9 mouse cellular contexts compared by ENCODE assay signal in the genomic region with DNA sequence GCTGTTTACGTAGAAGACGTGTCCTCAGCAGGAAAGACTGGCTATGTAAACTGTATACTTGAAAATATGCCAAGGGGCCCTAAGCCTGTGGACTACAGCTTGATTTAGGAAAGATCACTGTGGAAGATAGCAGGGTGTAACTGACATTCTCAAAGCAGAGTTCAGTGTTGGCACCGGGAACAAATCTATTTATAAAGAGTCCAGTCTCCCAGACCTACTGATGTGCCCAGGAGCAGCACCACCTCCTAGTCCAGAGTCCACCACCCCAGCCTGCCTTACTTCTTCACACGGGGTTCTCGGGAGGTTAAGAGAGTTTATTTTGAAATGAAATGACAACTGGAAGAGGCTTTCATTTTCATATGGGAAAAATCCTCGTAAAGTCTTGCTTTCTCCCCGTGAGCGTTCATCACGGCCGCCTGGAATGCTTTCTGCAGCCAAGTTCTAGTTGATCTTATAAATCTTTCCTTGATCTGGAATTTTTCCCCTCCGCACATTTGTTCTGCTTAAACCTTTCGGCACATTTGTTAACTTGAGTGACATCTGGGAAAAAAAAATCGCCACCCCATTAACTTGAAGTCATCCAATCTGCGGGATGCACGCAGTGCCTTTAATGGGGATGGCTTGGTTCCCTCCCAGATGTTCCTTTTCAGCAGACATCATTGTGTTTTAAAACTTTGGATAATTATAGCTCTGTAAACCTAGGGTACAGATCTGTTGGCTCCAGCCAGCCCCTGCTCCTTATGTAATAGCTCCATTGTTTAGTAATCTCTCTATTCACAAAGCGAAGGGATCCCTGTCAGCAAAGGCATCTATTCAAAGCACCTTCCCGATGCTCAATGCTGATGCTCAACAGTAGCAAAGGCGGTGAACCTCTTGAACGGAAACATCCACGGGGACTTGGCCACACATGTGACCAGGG.
A peak's percentile ranks its signal among the peaks of the same experiment; 100 is the strongest.
DNase-seq lines count a peak whose midpoint lies in the region; ATAC-seq and TF ChIP-seq lines count a peak whose summit lies in the region.
"Had no signal": no experiment of that assay in that cellular context is flagged by ENCODE, and none has a peak within 500 bp of the region (broad histone marks: within the 10 kb centered on the region; RNA-seq: fewer than 3 reads in every experiment).

No protein-coding gene starts in this region.

- intact Hi-C loops in heart, postnatal 10 days (cut with DNase I) = no loop called here

- no peak overlapping the region for H3K9ac ChIP-seq in embryonic facial prominence, embryonic 15.5 days
- no peak overlapping the region for H3K9ac ChIP-seq in stomach, embryonic 15.5 days

- TF ChIP-seq POLR2A in lung, adult 2 months (IDR thresholded peaks at IDR 0.05; ENCODE audit: borderline replicate concordance, extremely low read depth, low read depth, low read length) = no peak

- DNase-seq in layer of hippocampus, adult 11-12 months (ENCODE audit: low spot score) = peak; percentile 32
- DNase-seq in layer of hippocampus, adult 9-10 months (ENCODE audit: low spot score) = no peak
- DNase-seq in heart, postnatal 10 days = peak; percentile 64 to 68
- DNase-seq in lung, adult 2 months = peak; percentile 7
- DNase-seq in adrenal gland, postnatal 4 days (ENCODE audit: low spot score in 2 of 2) = no peak
- DNase-seq in adrenal gland, postnatal 36 days = no peak

- peaks cover 17% of the 10 kb centered on the region for H3K4me1 ChIP-seq in embryonic facial prominence, embryonic 15.5 days
- peaks cover 5% of the 10 kb centered on the region; the same call in 1 of the 2 replicates for H3K4me1 ChIP-seq in lung, adult 2 months (ENCODE audit: control insufficient read depth, insufficient read depth, low read length)
- H3K4me1 ChIP-seq in stomach, embryonic 15.5 days = peaks cover 15% of the 10 kb centered on the region

- TF ChIP-seq CTCF in lung, adult 2 months (IDR thresholded peaks at IDR 0.05; ENCODE audit: insufficient read depth, low read length) = no peak

- H3K4me2 ChIP-seq in embryonic facial prominence, embryonic 15.5 days (replicated peaks) = peak overlapping the region; percentile 39
- H3K4me2 ChIP-seq in stomach, embryonic 15.5 days = peak overlapping the region; percentile 34

- H3K4me3 ChIP-seq in embryonic facial prominence, embryonic 15.5 days (replicated peaks) = peak overlapping the region; percentile 14
- H3K4me3 ChIP-seq in lung, adult 2 months (replicated peaks; ENCODE audit: extremely low read depth, low read depth, low read length) = peak overlapping the region; percentile 48
- no peak overlapping the region; the same call in 1 of the 2 replicates for H3K4me3 ChIP-seq in stomach, embryonic 15.5 days (replicated peaks)
- H3K4me3 ChIP-seq: myocyte had no signal

- no peak overlapping the region for H3K27ac ChIP-seq in embryonic facial prominence, embryonic 15.5 days (replicated peaks)
- H3K27ac ChIP-seq in stomach, embryonic 15.5 days = peak overlapping the region; percentile 69

- no peaks in the 10 kb centered on the region for H3K36me3 ChIP-seq in embryonic facial prominence, embryonic 15.5 days
- no peaks in the 10 kb centered on the region for H3K36me3 ChIP-seq in stomach, embryonic 15.5 days

- 17% methylated on average over 20 of the region's 20 CpGs for WGBS in embryonic facial prominence, embryonic 15.5 days
- 32% methylated on average over 20 of the region's 20 CpGs for WGBS in lung, adult 2 months
- WGBS in stomach, embryonic 15.5 days = 23% methylated on average over 20 of the region's 20 CpGs

- peaks cover 5% of the 10 kb centered on the region for H3K27me3 ChIP-seq in embryonic facial prominence, embryonic 15.5 days
- no peaks in the 10 kb centered on the region for H3K27me3 ChIP-seq in stomach, embryonic 15.5 days (replicated peaks)

- no peak for ATAC-seq in embryonic facial prominence, embryonic 15.5 days (ENCODE audit: insufficient number of reproducible peaks, low FRiP score, low TSS enrichment, low read depth)
- peak; percentile 60; the same call in 1 of the 2 replicates for ATAC-seq in stomach, embryonic 15.5 days (ENCODE audit: insufficient read depth, low FRiP score, low read depth)

- no peaks in the 10 kb centered on the region for H3K9me3 ChIP-seq in embryonic facial prominence, embryonic 15.5 days (replicated peaks)
- H3K9me3 ChIP-seq in stomach, embryonic 15.5 days = no peaks in the 10 kb centered on the region

Comparison
In these comparisons a context has a peak if more than half of its experiments do, and no peak if none do; other contexts are left out.
1. DNase-seq: peak in layer of hippocampus, adult 11-12 months (single experiment), heart, postnatal 10 days (2 of 2) and lung, adult 2 months (single experiment); none in layer of hippocampus, adult 9-10 months (single experiment), adrenal gland, postnatal 4 days (0 of 2) and adrenal gland, postnatal 36 days (0 of 2).